Mouse (Mus musculus) liver, postnatal 0 days (tissue): ENCODE data around the gene 0610030E20Rik.

Experiments used
- CTCF ChIP-seq: sonication (generic); IDR thresholded peaks from 2 replicates; pipeline ENCODE4 v1.5.1; 2016; ENCODE audit warnings: antibody characterized with exemption, low read depth
- EP300 ChIP-seq: IDR thresholded peaks from 2 replicates; pipeline ENCODE4 v1.6.1; 2016; ENCODE audit warnings: antibody characterized with exemption, low read depth, mild to moderate bottlenecking

DNA sequence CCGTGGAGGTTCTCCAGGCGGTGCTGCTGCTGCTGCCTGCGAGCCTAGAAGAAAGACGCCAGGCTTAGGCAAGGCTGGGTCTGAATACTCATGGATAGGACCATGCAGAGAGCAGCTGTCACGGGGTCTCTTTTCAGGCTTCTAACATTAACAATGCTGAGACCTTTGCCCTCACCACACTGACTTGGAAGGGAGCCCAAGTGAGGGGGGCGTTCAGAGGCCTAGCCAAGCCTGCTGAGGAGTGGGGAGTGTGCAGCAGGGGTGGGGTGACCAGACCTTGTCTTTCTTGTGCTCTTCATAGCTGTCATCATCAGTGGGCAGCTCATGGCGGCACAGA lies 13.4 kb downstream of the 0610030E20Rik start:
- TF ChIP-seq EP300: no peak
- TF ChIP-seq CTCF: no peak
